Mouse (Mus musculus): ENCODE measurements at regions not wholly inside any gene's neighbourhood (a gene's known extent, or its start where the extent isn't known, plus 50 kb on each side); places are given as distances from the start of the nearest gene placed in this dataset.

DNA sequence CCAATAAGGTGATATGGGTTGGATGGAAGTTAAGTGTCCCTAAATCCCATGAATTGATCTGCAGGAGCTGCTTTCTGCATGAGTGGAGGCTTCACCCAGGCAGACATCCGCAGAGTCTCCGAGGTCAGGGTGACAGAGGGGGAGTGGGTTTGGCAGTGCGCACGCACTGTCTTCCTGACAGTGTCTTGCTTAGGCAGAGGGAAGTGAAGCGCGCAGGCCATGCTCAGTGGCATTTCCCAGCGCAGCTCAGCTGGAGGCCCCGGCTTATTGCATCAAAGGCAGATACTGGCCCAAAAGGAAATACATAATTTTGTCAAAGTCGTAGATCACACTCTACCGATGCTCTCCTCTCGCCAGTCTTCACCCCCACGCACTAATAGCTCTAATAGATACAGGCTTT, 252.7 kb upstream of the Dnajc24 start:
- ATAC-seq (ENCODE audit: low FRiP score, low TSS enrichment), result no peak
- 37% methylated on average over 12 of the region's 12 CpGs for WGBS

DNA sequence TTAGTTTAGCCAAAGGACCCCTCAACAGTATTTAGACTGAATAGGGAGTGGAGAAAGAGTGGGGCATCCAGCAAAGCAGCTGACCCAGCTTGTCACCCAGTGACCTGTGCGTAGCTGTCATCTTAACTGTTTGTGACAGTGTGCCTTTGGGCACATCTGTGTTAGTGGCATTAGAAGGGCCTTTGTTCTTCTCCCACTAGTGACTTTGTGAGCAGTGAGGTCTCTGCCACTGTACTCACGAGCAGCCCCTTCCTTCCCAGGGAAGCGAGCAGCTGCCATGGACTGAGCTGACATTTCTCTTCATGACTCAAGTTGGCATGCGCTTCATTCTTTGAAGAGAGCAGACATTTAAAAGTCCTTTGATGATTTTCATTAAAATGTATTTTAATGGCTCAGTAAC, 231.0 kb upstream of the Dnajc24 start:
- ATAC-seq (ENCODE audit: low FRiP score, low TSS enrichment), result no peak
- H3K27me3 ChIP-seq (ENCODE audit: control insufficient read depth, insufficient read depth, low read length), result no peaks in the 10 kb centered on the region

More for the DNA sequence above, 252.7 kb upstream of the Dnajc24 start:
- no peaks in the 10 kb centered on the region for H3K36me3 ChIP-seq (ENCODE audit: control insufficient read depth, insufficient read depth, low read length)
- H3K4me3 ChIP-seq (ENCODE audit: low read length), result no peak overlapping the region
- no peak overlapping the region for H3K27ac ChIP-seq (ENCODE audit: low read depth, low read length)
- no peak overlapping the region for H3K9ac ChIP-seq (ENCODE audit: low read depth, low read length)
- no peaks in the 10 kb centered on the region for H3K9me3 ChIP-seq (ENCODE audit: control insufficient read depth, low read length)
- H3K4me1 ChIP-seq (ENCODE audit: control insufficient read depth, insufficient read depth, low read length), result no peaks in the 10 kb centered on the region
- no peak overlapping the region for H3K4me2 ChIP-seq (replicated peaks; ENCODE audit: low read depth, low read length)
- no peaks in the 10 kb centered on the region for H3K27me3 ChIP-seq (ENCODE audit: control insufficient read depth, insufficient read depth, low read length)

GRCm38 (mm10) chr2:106231136-106231535, 227.8 kb upstream of the Dnajc24 start:
- Histone ChIP-seq H3K27ac (ENCODE audit: low read depth, low read length) (no peak overlapping the region), H3K4me3 (ENCODE audit: low read length) (no peak overlapping the region), H3K4me1 (ENCODE audit: control insufficient read depth, insufficient read depth, low read length) (no peaks in the 10 kb centered on the region), H3K9me3 (ENCODE audit: control insufficient read depth, low read length) (no peaks in the 10 kb centered on the region), H3K36me3 (ENCODE audit: control insufficient read depth, insufficient read depth, low read length) (no peaks in the 10 kb centered on the region), H3K4me2 (replicated peaks; ENCODE audit: low read depth, low read length) (no peak overlapping the region), H3K27me3 (ENCODE audit: control insufficient read depth, insufficient read depth, low read length) (no peaks in the 10 kb centered on the region), H3K9ac (ENCODE audit: low read depth, low read length) (no peak overlapping the region)
- 90% methylated on average over 5 of the region's 5 CpGs for WGBS
- ATAC-seq (ENCODE audit: low FRiP score, low TSS enrichment), result no peak

More for the DNA sequence above, 231.0 kb upstream of the Dnajc24 start:
- Histone ChIP-seq H3K36me3 (ENCODE audit: control insufficient read depth, insufficient read depth, low read length) (no peaks in the 10 kb centered on the region), H3K4me3 (ENCODE audit: low read length) (no peak overlapping the region), H3K9me3 (ENCODE audit: control insufficient read depth, low read length) (no peaks in the 10 kb centered on the region), H3K27ac (ENCODE audit: low read depth, low read length) (no peak overlapping the region), H3K4me1 (ENCODE audit: control insufficient read depth, insufficient read depth, low read length) (no peaks in the 10 kb centered on the region), H3K4me2 (replicated peaks; ENCODE audit: low read depth, low read length) (no peak overlapping the region), H3K9ac (ENCODE audit: low read depth, low read length) (no peak overlapping the region)
- 83% methylated on average over 4 of the region's 4 CpGs for WGBS

DNA sequence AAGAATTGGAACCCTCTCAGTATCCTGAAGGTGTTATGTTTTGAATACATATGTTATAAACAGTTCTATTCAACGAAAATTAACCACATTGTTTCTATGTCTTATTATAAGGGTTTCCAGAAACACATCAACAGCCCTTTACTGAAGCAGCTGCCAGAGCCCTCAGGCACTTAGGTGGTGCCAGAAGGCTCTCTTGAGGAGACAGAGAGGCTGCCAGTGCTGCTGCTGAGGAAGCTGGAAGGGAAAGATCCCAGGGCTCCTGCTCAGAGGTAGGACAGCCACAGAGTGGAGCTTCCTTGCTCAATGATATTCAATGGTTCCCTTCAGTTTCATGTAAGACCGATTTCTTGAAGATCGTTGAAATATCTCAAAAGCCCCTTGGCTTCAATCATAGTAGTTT, 226.7 kb upstream of the Dnajc24 start:
- Histone ChIP-seq H3K9me3 (ENCODE audit: control insufficient read depth, low read length) (no peaks in the 10 kb centered on the region), H3K4me3 (ENCODE audit: low read length) (no peak overlapping the region), H3K27me3 (ENCODE audit: control insufficient read depth, insufficient read depth, low read length) (no peaks in the 10 kb centered on the region), H3K27ac (ENCODE audit: low read depth, low read length) (no peak overlapping the region), H3K4me1 (ENCODE audit: control insufficient read depth, insufficient read depth, low read length) (no peaks in the 10 kb centered on the region), H3K36me3 (ENCODE audit: control insufficient read depth, insufficient read depth, low read length) (no peaks in the 10 kb centered on the region), H3K4me2 (replicated peaks; ENCODE audit: low read depth, low read length) (no peak overlapping the region), H3K9ac (ENCODE audit: low read depth, low read length) (no peak overlapping the region)
- 83% methylated on average over 3 of the region's 3 CpGs for WGBS
- ATAC-seq (ENCODE audit: low FRiP score, low TSS enrichment), result no peak

- H3K4me2 ChIP-seq (replicated peaks; ENCODE audit: low read depth, low read length), result no peak overlapping the region
- 54% methylated on average over 1 of the region's 1 CpGs for whole genome bisulfite sequencing
- no peak overlapping the region for H3K4me3 ChIP-seq (ENCODE audit: low read length)
- no peak for ATAC-seq (ENCODE audit: low FRiP score, low TSS enrichment)
- H3K4me1 ChIP-seq (ENCODE audit: control insufficient read depth, insufficient read depth, low read length), result no peaks in the 10 kb centered on the region
- H3K9ac ChIP-seq (ENCODE audit: low read depth, low read length), result no peak overlapping the region
- H3K27ac ChIP-seq (ENCODE audit: low read depth, low read length), result no peak overlapping the region
- H3K27me3 ChIP-seq (ENCODE audit: control insufficient read depth, insufficient read depth, low read length), result no peaks in the 10 kb centered on the region
- no peaks in the 10 kb centered on the region for H3K9me3 ChIP-seq (ENCODE audit: control insufficient read depth, low read length)
- no peaks in the 10 kb centered on the region for H3K36me3 ChIP-seq (ENCODE audit: control insufficient read depth, insufficient read depth, low read length)
Observed at GRCm38 (mm10) chr2:106228249-106228648, 224.9 kb upstream of the Dnajc24 start.

GRCm38 (mm10) chr2:106216169-106216568, 212.8 kb upstream of the Dnajc24 start:
- H3K4me2 ChIP-seq (replicated peaks; ENCODE audit: low read depth, low read length), result no peak overlapping the region
- H3K4me3 ChIP-seq (ENCODE audit: low read length), result no peak overlapping the region
- no peak overlapping the region for H3K9ac ChIP-seq (ENCODE audit: low read depth, low read length)
- no peak overlapping the region for H3K27ac ChIP-seq (ENCODE audit: low read depth, low read length)
- no peaks in the 10 kb centered on the region for H3K36me3 ChIP-seq (ENCODE audit: control insufficient read depth, insufficient read depth, low read length)
- H3K4me1 ChIP-seq (ENCODE audit: control insufficient read depth, insufficient read depth, low read length), result no peaks in the 10 kb centered on the region
- 59% methylated on average over 3 of the region's 3 CpGs for WGBS
- H3K27me3 ChIP-seq (ENCODE audit: control insufficient read depth, insufficient read depth, low read length), result no peaks in the 10 kb centered on the region
- ATAC-seq (ENCODE audit: low FRiP score, low TSS enrichment), result peak; percentile 43; the same call in 1 of the 2 replicates
- H3K9me3 ChIP-seq (ENCODE audit: control insufficient read depth, low read length), result no peaks in the 10 kb centered on the region

GRCm38 (mm10) chr2:106213740-106214139, 210.4 kb upstream of the Dnajc24 start:
- Histone ChIP-seq H3K27ac (ENCODE audit: low read depth, low read length) (no peak overlapping the region), H3K4me1 (ENCODE audit: control insufficient read depth, insufficient read depth, low read length) (no peaks in the 10 kb centered on the region), H3K4me2 (replicated peaks; ENCODE audit: low read depth, low read length) (no peak overlapping the region), H3K36me3 (ENCODE audit: control insufficient read depth, insufficient read depth, low read length) (no peaks in the 10 kb centered on the region), H3K9ac (ENCODE audit: low read depth, low read length) (no peak overlapping the region), H3K4me3 (ENCODE audit: low read length) (no peak overlapping the region), H3K9me3 (ENCODE audit: control insufficient read depth, low read length) (no peaks in the 10 kb centered on the region), H3K27me3 (ENCODE audit: control insufficient read depth, insufficient read depth, low read length) (no peaks in the 10 kb centered on the region)
- 73% methylated on average over 4 of the region's 4 CpGs for WGBS
- ATAC-seq (ENCODE audit: low FRiP score, low TSS enrichment), result no peak

DNA sequence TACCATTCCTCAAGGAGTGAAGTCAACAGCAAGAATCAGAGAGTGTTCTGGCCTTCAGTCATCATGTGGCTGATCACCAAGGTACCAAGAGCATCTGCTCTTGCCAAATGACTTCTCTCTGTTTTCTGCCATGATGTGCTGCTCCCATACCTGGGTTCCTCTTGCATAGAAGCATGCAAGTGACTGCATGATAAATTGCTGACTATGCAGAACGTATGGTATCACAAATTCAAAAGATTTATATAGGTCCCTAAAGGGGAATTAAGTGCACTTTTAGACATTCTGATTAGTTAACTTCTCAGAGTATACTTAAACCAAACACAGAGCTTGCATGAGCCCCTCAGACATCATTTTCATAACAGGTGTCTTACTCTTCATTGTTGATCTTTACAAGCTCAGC, 207.4 kb upstream of the Dnajc24 start:
- 61% methylated on average over 1 of the region's 1 CpGs for WGBS
- H3K4me1 ChIP-seq (ENCODE audit: control insufficient read depth, insufficient read depth, low read length), result no peaks in the 10 kb centered on the region
- no peak overlapping the region for H3K4me2 ChIP-seq (replicated peaks; ENCODE audit: low read depth, low read length)
- no peaks in the 10 kb centered on the region for H3K36me3 ChIP-seq (ENCODE audit: control insufficient read depth, insufficient read depth, low read length)
- no peak overlapping the region for H3K27ac ChIP-seq (ENCODE audit: low read depth, low read length)
- no peak for ATAC-seq (ENCODE audit: low FRiP score, low TSS enrichment)
- no peak overlapping the region for H3K9ac ChIP-seq (ENCODE audit: low read depth, low read length)
- no peak overlapping the region for H3K4me3 ChIP-seq (ENCODE audit: low read length)
- H3K9me3 ChIP-seq (ENCODE audit: control insufficient read depth, low read length), result no peaks in the 10 kb centered on the region
- H3K27me3 ChIP-seq (ENCODE audit: control insufficient read depth, insufficient read depth, low read length), result no peaks in the 10 kb centered on the region

DNA sequence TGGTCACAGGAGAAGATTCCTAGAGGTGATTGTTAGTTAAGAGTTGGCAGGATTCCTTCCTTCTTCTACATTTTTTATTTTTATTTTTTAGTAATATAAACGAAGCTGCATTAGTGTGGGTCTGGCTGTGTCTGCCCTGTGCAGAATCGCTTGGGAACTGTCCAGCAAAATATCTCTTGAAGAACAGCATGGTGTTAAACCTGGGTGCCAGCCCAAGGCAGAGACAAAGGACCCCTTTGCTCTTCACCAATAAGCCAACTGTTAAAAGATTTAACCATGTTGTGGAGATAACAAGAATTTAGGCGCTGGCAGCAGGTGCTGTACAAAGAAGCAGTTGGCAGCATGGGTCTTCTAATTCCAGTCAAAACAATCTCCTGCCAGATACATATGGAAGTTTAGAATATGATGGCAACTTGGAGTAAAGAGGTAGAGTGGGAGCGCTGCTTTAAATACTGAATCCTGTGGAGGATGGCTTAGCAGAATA, 205.5 kb upstream of the Dnajc24 start:
- no peak overlapping the region for H3K9ac ChIP-seq (ENCODE audit: low read depth, low read length)
- WGBS, result 71% methylated on average over 4 of the region's 4 CpGs
- H3K9me3 ChIP-seq (ENCODE audit: control insufficient read depth, low read length), result no peaks in the 10 kb centered on the region
- H3K36me3 ChIP-seq (ENCODE audit: control insufficient read depth, insufficient read depth, low read length), result no peaks in the 10 kb centered on the region
- H3K27me3 ChIP-seq (ENCODE audit: control insufficient read depth, insufficient read depth, low read length), result no peaks in the 10 kb centered on the region
- H3K4me3 ChIP-seq (ENCODE audit: low read length), result no peak overlapping the region
- H3K4me2 ChIP-seq (replicated peaks; ENCODE audit: low read depth, low read length), result no peak overlapping the region
- H3K27ac ChIP-seq (ENCODE audit: low read depth, low read length), result no peak overlapping the region
- no peaks in the 10 kb centered on the region for H3K4me1 ChIP-seq (ENCODE audit: control insufficient read depth, insufficient read depth, low read length)
- no peak for ATAC-seq (ENCODE audit: low FRiP score, low TSS enrichment)
